Mouse (Mus musculus) right cerebral cortex, adult 18-20 months (tissue): ENCODE measurements at regions not wholly inside any gene's neighbourhood (a gene's known extent, or its start where the extent isn't known, plus 50 kb on each side); places are given as distances from the start of the nearest gene placed in this dataset.

ENCODE experiments used
- DNase-seq: peaks from one replicate; pipeline ENCODE4 v3.0.0; 2022; ENCODE audit warnings: mixed read lengths

DNA sequence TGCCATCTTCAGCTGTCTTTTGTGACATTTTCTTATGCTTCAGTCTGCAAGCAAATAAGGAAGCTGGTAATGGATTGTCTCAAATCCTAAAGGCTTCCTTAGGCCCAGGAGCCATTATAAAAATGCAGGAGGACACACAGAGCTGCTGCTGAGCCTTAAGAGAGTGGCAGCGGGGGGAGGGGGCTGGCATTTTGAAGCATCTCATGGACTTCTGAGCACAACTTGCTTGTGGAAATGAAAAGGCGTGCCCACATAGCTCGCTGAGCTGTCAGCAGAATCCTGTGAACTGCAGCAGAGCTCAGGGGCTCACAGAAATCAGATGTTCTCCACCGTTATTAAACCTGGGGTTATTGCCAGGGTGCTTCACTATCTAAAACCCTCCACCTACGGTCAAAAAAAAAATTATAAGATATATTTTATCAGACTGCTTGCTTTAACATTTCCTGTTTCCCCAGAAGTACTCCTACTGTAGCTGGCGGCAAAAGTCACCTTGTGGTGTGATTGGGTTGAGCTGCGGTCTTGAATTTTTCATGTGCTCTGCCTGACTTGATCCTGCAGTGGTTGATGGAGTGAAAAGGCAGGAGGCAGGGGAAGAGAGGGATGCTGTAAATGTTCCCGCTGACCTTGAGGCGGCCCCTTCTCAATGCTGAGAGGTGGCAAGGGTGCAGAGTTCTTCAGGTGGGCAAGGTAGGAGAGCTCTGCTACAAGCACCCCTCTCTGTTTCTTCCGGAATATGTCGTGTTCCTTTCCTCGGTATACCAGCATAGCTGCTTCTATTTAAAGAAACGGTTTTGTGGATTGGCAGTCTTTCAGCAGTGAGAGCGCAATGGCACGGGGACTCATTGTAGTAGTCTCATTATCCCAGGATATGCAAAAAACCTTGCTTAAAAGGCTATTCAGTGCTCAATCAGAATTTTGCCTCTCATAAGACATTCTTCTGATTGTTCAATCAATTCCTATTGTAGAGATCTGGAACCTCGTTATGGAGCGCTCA, 71.4 kb upstream of the Krr1 start:
- DNase-seq: no peak

DNA sequence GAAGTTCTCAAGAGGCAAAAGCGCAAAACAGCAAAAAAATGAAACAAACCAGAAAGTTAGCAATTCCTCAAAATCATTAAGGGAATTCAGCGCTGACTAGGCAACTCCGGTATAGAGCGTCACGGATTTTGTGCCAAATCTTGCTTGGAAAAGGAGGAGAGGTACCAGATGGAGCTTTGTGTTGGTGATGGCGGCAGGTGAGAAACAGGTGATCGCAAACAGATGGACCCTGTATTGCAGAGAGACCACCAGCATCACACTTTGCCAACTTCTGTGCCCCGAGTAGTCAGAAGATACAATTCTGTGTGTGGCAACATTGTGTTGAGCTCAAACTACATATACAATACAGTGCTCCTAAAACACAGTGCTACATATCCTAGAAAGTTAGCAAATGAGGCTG, 68.5 kb upstream of the Krr1 start:
- no peak for DNase-seq

GRCm38 (mm10) chr10:111907836-111908235, 64.6 kb upstream of the Krr1 start:
- DNase-seq: no peak

DNA sequence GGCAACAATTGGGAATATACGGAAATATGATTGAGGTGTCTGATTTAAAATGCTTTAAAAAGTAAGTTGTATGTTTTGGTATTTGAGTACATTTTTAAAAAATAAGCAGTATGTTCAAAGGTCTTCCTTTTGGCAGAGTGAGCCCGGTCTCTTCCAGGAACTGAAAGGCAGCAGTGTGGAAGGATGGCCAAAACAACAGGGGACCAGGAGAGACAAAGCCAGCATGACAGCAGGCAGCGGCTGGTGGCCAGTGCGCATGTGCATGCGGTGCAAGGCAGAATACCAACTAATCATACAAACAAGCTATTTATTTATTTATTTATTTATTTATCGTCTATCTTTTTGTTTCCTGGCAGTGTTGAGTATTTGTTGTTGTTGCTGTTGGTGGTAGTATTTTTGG, 59.9 kb upstream of the Krr1 start:
- DNase-seq: no peak

DNA sequence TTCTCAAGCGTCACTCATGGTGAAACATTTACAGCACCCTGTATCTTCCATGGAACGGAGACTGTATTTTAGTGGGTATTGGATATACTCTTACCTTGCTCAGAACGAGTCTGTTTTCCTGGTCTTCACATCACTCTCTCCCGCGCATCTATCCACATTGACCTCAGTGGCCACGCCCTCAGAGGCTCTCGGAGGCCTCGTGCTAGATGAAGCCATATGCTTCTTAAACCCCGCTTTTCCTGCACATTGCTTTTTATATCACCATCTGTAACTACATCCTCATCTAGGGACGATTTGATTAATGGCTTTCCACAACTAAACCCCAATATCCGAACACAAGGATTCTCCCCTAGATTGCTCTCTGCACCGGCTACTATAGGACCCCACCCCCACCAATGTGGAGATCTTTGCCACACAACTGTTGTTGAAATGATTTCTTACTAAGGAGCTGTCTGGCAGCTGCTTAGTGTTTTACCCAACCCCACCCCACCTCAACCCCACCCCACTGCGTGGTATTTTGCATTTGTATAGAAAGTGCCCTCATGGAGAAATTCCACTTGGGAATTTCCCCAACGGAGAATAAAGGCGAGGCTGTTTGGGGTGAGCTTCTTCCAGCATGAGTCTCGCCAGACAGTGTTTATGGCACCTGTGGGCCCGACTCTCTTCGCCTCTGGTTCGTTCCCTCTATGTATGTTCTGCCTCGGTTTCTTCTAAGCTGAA, 59.2 kb upstream of the Krr1 start:
- DNase-seq: no peak

- no peak for DNase-seq
These were observed 58.2 kb upstream of the Krr1 start for GRCm38 (mm10) chr10:111914231-111914630.

- no peak for DNase-seq
These were observed 54.4 kb upstream of the Krr1 start for GRCm38 (mm10) chr10:111918071-111918507.

DNA sequence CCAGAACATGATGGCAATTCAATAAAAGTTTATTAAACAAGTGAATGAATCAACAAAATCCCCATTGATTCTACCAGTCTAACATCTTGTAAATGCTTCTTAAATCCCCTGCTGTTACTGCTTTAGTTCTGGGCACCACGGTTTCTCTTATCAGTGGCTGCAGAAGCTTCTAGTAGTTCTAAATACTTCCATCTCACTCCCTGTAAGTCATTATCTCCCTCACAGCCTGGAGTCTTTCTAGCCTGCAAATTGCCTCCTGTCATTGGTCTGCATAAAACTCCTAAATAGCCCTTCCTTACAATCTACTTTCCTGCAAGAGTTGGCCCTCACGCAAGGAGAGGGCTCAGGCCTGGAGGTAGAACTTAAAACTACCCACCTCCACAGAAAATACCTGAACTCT, 53.0 kb upstream of the Krr1 start:
- no peak for DNase-seq

- no peak for DNase-seq
These were observed 51.0 kb upstream of the Krr1 start for GRCm38 (mm10) chr10:111921492-111921891.
